11 mouse cellular contexts compared by ENCODE assay signal in the genomic region with DNA sequence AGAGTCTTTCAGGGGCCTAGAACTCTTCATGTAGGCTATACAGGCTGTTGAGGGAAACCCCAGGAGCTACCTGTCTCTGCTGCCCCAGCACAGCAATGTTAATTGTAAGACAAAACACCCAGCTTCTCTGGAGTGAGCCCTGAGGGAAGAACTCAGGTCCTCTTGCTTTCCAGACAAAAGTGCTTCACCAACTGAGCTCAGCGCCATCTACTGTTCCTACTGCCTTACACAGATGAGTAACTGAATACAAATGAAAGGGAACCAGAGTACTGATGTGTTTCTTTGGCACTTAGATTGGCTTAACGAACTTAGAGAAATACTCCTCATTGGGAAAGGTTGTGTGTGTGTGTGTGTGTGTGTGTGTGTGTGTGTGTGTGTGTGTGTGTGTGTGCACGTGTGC.
DNase-seq lines count a peak whose midpoint lies in the region; ATAC-seq and TF ChIP-seq lines count a peak whose summit lies in the region.
"Had no signal": no experiment of that assay in that cellular context is flagged by ENCODE, and none has a peak within 500 bp of the region (broad histone marks: within the 10 kb centered on the region; RNA-seq: fewer than 3 reads in every experiment).

No protein-coding gene starts in this region.

- no peaks in the 10 kb centered on the region for H3K27me3 ChIP-seq in intestine, postnatal 0 days (replicated peaks; ENCODE audit: control insufficient read depth, insufficient read depth, low read length)
- no peaks in the 10 kb centered on the region for H3K27me3 ChIP-seq in intestine, embryonic 16.5 days (replicated peaks; ENCODE audit: control insufficient read depth, insufficient read depth, low read length)
- no peaks in the 10 kb centered on the region for H3K27me3 ChIP-seq in E14TG2a.4 (ENCODE audit: insufficient read depth, low read length)
- H3K27me3 ChIP-seq: forebrain, embryonic 12.5 days; stomach, embryonic 15.5 days had no signal

- no peak overlapping the region for H3K4me2 ChIP-seq in intestine, postnatal 0 days (replicated peaks; ENCODE audit: low read depth)
- no peak overlapping the region for H3K4me2 ChIP-seq in intestine, embryonic 16.5 days (ENCODE audit: low read depth, low read length)
- H3K4me2 ChIP-seq: forebrain, embryonic 12.5 days; stomach, embryonic 15.5 days had no signal

- ATAC-seq in intestine, postnatal 0 days = no peak
- ATAC-seq in intestine, embryonic 16.5 days = no peak

- no peak for TF ChIP-seq POLR2A in cortical plate, adult 2 months (IDR thresholded peaks at IDR 0.05; ENCODE audit: extremely low read depth, insufficient read depth, low read length)

- 53% methylated on average over 3 of the region's 3 CpGs for WGBS in intestine, postnatal 0 days
- 46% methylated on average over 3 of the region's 3 CpGs for WGBS in intestine, embryonic 16.5 days

- H3K4me3 ChIP-seq in intestine, postnatal 0 days (ENCODE audit: low read depth, low read length) = no peak overlapping the region
- no peak overlapping the region for H3K4me3 ChIP-seq in intestine, embryonic 16.5 days (ENCODE audit: low read length)
- H3K4me3 ChIP-seq in E14TG2a.4 (replicated peaks; ENCODE audit: low read length) = no peak overlapping the region
- no peak overlapping the region for H3K4me3 ChIP-seq in cortical plate, adult 2 months (ENCODE audit: insufficient read depth, low read length)
- H3K4me3 ChIP-seq: forebrain, embryonic 12.5 days; stomach, embryonic 15.5 days had no signal

- H3K9me3 ChIP-seq in intestine, postnatal 0 days (ENCODE audit: control insufficient read depth) = no peaks in the 10 kb centered on the region
- H3K9me3 ChIP-seq in intestine, embryonic 16.5 days (ENCODE audit: control insufficient read depth, low read length) = no peaks in the 10 kb centered on the region
- peaks cover 7% of the 10 kb centered on the region; the same call in 1 of the 2 replicates for H3K9me3 ChIP-seq in E14TG2a.4 (ENCODE audit: low read length)
- H3K9me3 ChIP-seq: forebrain, embryonic 12.5 days; stomach, embryonic 15.5 days had no signal

- H3K27ac ChIP-seq in intestine, postnatal 0 days (ENCODE audit: low read depth, low read length) = no peak overlapping the region
- H3K27ac ChIP-seq in intestine, embryonic 16.5 days (ENCODE audit: low read length) = no peak overlapping the region
- no peak overlapping the region for H3K27ac ChIP-seq in cortical plate, adult 2 months (ENCODE audit: insufficient read depth, low read length)
- H3K27ac ChIP-seq: forebrain, embryonic 12.5 days; stomach, embryonic 15.5 days had no signal

- no peaks in the 10 kb centered on the region for H3K4me1 ChIP-seq in intestine, postnatal 0 days (replicated peaks; ENCODE audit: control insufficient read depth, insufficient read depth, low read length)
- no peaks in the 10 kb centered on the region for H3K4me1 ChIP-seq in intestine, embryonic 16.5 days (ENCODE audit: control insufficient read depth, insufficient read depth, low read length)
- H3K4me1 ChIP-seq in E14TG2a.4 (replicated peaks; ENCODE audit: low read depth, low read length) = no peaks in the 10 kb centered on the region
- no peaks in the 10 kb centered on the region for H3K4me1 ChIP-seq in cortical plate, adult 2 months (ENCODE audit: control insufficient read depth, insufficient read depth, low read length)
- H3K4me1 ChIP-seq: stomach, embryonic 15.5 days had no signal

- no peaks in the 10 kb centered on the region for H3K36me3 ChIP-seq in intestine, postnatal 0 days (ENCODE audit: control insufficient read depth, insufficient read depth)
- no peaks in the 10 kb centered on the region for H3K36me3 ChIP-seq in intestine, embryonic 16.5 days (ENCODE audit: control insufficient read depth, insufficient read depth, low read length)
- no peaks in the 10 kb centered on the region for H3K36me3 ChIP-seq in E14TG2a.4 (ENCODE audit: insufficient read depth, low read length)
- H3K36me3 ChIP-seq: forebrain, embryonic 12.5 days; stomach, embryonic 15.5 days had no signal

- TF ChIP-seq CTCF in intestine, postnatal 0 days (IDR thresholded peaks at IDR 0.05; ENCODE audit: low read depth) = peak; percentile 53
- peak; percentile 12; the same call in 1 of the 2 replicates for TF ChIP-seq CTCF in E14TG2a.4 (conservative IDR thresholded peaks at IDR 0.05; ENCODE audit: low read length)
- TF ChIP-seq CTCF in cortical plate, adult 2 months (IDR thresholded peaks at IDR 0.05; ENCODE audit: extremely low read depth, insufficient read depth, low read length) = peak; percentile 51

- DNase-seq in left cerebral cortex, postnatal 4 days = peak; percentile 11
- DNase-seq in B cell, adult 2 months = no peak
- no peak for DNase-seq in spleen, adult 18-20 months
- DNase-seq: cerebellum, adult 11-12 months; lung, adult 18-20 months had no signal

- intact Hi-C loops in left cerebral cortex, postnatal 4 days (cut with DNase I) = no loop called here

- H3K9ac ChIP-seq in intestine, postnatal 0 days (ENCODE audit: low read depth, low read length) = no peak overlapping the region
- no peak overlapping the region for H3K9ac ChIP-seq in intestine, embryonic 16.5 days (ENCODE audit: low read depth, low read length)
- H3K9ac ChIP-seq: forebrain, embryonic 12.5 days; stomach, embryonic 15.5 days had no signal
